Mouse (Mus musculus): ENCODE results near the gene Scp2. TPM values are rescaled to one million over a fixed set of nuclear protein-coding genes. Genes with fewer than 3 reads are reported as not detected.

Gene Scp2
- polyA plus RNA-seq, 1 experiment from 2014 or later = 265 TPM

DNA sequence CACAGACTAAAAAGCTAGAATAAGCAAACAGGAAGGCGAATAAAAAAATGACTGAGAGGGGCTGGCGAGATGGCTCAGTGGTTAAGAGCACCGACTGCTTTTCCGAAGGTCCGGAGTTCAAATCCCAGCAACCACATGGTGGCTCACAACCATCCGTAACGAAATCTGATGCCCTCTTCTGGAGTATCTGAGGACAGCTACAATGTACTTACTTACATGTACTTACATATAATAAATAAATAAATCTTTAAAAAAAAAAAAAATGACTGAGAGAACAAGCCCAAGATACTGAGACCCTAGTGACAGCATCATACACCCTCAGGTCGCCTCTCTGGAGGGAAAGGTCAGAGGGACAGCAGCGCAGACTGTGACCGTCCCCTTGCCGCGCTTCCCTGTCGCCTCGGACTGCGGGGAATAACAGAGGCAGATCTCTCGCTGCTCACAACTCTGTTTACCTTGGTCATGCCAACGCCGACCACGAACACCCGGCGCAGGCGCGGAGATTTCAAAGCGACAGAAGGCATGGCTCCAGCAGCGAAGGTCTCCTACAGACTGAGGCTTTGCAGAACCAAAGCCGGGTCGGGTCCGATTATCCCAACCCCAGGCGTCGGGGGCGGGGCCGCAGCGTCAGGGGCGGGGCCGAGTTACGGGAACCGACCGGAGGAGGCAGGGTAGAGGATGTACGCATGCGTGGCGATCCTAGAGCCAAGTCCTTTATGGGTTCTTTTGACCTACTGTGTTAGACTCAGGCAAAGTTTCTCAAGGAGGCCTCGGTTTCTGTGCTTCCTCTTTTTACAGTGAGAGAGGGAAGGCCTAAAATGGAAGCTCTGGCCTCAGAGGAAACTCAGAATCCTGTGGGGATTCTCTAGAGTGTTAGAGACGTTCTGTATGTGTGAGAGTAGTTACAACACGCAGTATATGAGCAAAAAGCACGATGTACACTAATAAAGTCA, 26.6 kb downstream of the Scp2 start:
- 13% methylated on average over 43 of the region's 45 CpGs for WGBS
- H3K27me3 ChIP-seq (replicated peaks; ENCODE audit: control insufficient read depth, insufficient read depth, low read length) = no peaks in the 10 kb centered on the region
- H3K4me1 ChIP-seq (ENCODE audit: control insufficient read depth, insufficient read depth, low read length) = no peaks in the 10 kb centered on the region
- ATAC-seq (peak; percentile 97), DNase-seq (ENCODE audit: low spot score) (peak; percentile 92)
- H3K4me2 ChIP-seq (ENCODE audit: low read length) = peak overlapping the region; percentile 54
- peak overlapping the region; percentile 41; the same call in 1 of the 2 replicates for H3K27ac ChIP-seq (ENCODE audit: low read depth, low read length)
- H3K9me3 ChIP-seq (replicated peaks; ENCODE audit: control insufficient read depth, low read length) = no peaks in the 10 kb centered on the region
- peak overlapping the region; percentile 56 for H3K4me3 ChIP-seq (ENCODE audit: low read depth, low read length)
- H3K9ac ChIP-seq (ENCODE audit: low read length) = peak overlapping the region; percentile 71
- no peaks in the 10 kb centered on the region for H3K36me3 ChIP-seq (ENCODE audit: control insufficient read depth, insufficient read depth, low read length)

DNA sequence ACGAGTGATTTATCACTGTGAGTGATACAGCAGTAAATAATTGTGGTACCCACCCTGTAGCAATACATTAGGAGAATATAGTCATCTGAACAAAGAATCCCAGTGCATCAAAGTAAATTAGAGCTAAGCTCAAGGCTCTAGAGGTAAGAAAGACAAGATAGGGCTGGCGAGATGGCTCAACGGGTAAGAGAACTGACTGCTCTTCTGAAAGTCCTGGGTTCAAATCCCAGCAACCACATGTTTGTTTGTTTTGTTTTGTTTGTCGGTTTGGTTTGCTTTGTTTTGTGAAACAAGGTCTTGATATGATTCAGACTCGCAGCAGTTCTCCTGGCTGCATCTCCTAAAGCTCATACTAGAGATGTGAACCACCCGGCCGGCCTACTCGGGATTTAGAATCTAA, 27.3 kb downstream of the Scp2 start:
- Histone ChIP-seq H3K9ac (ENCODE audit: low read length) (no peak overlapping the region), H3K27me3 (replicated peaks; ENCODE audit: control insufficient read depth, insufficient read depth, low read length) (no peaks in the 10 kb centered on the region), H3K36me3 (ENCODE audit: control insufficient read depth, insufficient read depth, low read length) (no peaks in the 10 kb centered on the region), H3K4me2 (ENCODE audit: low read length) (no peak overlapping the region), H3K4me3 (ENCODE audit: low read depth, low read length) (no peak overlapping the region), H3K9me3 (replicated peaks; ENCODE audit: control insufficient read depth, low read length) (no peaks in the 10 kb centered on the region), H3K4me1 (ENCODE audit: control insufficient read depth, insufficient read depth, low read length) (no peaks in the 10 kb centered on the region), H3K27ac (ENCODE audit: low read depth, low read length) (no peak overlapping the region)
- no peak for ATAC-seq
- WGBS = 89% methylated on average over 8 of the region's 8 CpGs
- DNase-seq (ENCODE audit: low spot score) = no peak

- ATAC-seq = no peak
- no peaks in the 10 kb centered on the region for H3K9me3 ChIP-seq (replicated peaks; ENCODE audit: control insufficient read depth, low read length)
Measured at GRCm38 (mm10) chr4:108116466-108116865, 28.3 kb downstream of the Scp2 start.

DNA sequence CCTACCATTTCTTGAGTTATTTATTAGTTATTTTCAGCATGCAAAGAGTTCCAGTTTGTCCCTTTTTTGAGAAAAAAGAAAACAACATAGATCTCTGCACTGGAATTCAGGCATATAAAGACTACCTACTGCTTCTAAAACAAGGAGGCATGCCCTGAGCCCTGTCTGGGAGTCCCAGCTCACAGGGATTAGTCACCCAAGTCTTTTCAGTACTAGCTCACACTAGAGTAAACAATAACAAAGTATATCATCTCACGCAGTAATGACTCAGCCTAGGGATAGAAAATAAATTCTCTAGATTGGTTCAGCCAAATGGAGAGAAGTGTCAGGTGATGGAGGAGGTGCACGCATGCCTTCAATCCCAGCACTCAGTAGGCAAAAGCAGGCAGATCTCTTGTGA, 34.1 kb downstream of the Scp2 start:
- Histone ChIP-seq H3K27me3 (replicated peaks; ENCODE audit: control insufficient read depth, insufficient read depth, low read length) (no peaks in the 10 kb centered on the region), H3K27ac (ENCODE audit: low read depth, low read length) (no peak overlapping the region), H3K4me3 (ENCODE audit: low read depth, low read length) (no peak overlapping the region), H3K9ac (ENCODE audit: low read length) (no peak overlapping the region), H3K36me3 (ENCODE audit: control insufficient read depth, insufficient read depth, low read length) (no peaks in the 10 kb centered on the region), H3K4me2 (ENCODE audit: low read length) (no peak overlapping the region), H3K4me1 (ENCODE audit: control insufficient read depth, insufficient read depth, low read length) (no peaks in the 10 kb centered on the region), H3K9me3 (replicated peaks; ENCODE audit: control insufficient read depth, low read length) (no peaks in the 10 kb centered on the region)
- WGBS = 39% methylated on average over 2 of the region's 2 CpGs
- no peak for ATAC-seq
- DNase-seq (ENCODE audit: low spot score) = no peak

More at GRCm38 (mm10) chr4:108116466-108116865, 28.3 kb downstream of the Scp2 start:
- Histone ChIP-seq H3K27ac (ENCODE audit: low read depth, low read length) (no peak overlapping the region), H3K27me3 (replicated peaks; ENCODE audit: control insufficient read depth, insufficient read depth, low read length) (no peaks in the 10 kb centered on the region), H3K4me2 (ENCODE audit: low read length) (no peak overlapping the region), H3K4me1 (ENCODE audit: control insufficient read depth, insufficient read depth, low read length) (no peaks in the 10 kb centered on the region), H3K4me3 (ENCODE audit: low read depth, low read length) (no peak overlapping the region), H3K9ac (ENCODE audit: low read length) (no peak overlapping the region), H3K36me3 (ENCODE audit: control insufficient read depth, insufficient read depth, low read length) (no peaks in the 10 kb centered on the region)
- 87% methylated on average over 2 of the region's 2 CpGs for WGBS
- DNase-seq (ENCODE audit: low spot score) = no peak

DNA sequence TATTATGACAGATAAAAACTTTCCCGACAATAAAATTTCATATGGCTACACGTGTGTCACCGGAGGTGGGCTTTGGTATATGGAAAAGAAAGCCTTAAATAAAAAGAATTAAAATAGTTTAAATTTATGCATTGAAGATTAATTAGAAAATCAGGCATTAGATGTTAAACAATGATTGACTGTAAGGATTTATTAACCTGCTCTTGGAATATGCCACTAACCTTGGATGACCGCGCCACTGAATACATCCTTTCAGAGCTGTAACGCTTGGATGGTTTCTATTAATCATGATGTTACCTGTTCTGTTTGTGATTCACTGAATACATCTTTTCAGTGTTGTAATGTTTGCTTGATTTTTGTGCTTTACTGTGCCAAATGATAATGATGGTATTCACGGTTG, 35.1 kb downstream of the Scp2 start:
- Histone ChIP-seq H3K4me1 (ENCODE audit: control insufficient read depth, insufficient read depth, low read length) (no peaks in the 10 kb centered on the region), H3K4me2 (ENCODE audit: low read length) (no peak overlapping the region), H3K9me3 (replicated peaks; ENCODE audit: control insufficient read depth, low read length) (no peaks in the 10 kb centered on the region), H3K36me3 (ENCODE audit: control insufficient read depth, insufficient read depth, low read length) (no peaks in the 10 kb centered on the region), H3K4me3 (ENCODE audit: low read depth, low read length) (no peak overlapping the region), H3K9ac (ENCODE audit: low read length) (no peak overlapping the region), H3K27ac (ENCODE audit: low read depth, low read length) (no peak overlapping the region), H3K27me3 (replicated peaks; ENCODE audit: control insufficient read depth, insufficient read depth, low read length) (no peaks in the 10 kb centered on the region)
- 95% methylated on average over 7 of the region's 7 CpGs for WGBS
- no peak for DNase-seq (ENCODE audit: low spot score)
- no peak for ATAC-seq

GRCm38 (mm10) chr4:108096345-108096744, 48.5 kb downstream of the Scp2 start, which contains the start of gene Podn:
Gene Podn (minus strand): TSS chr4:108096445.
- no peaks in the 10 kb centered on the region for H3K4me1 ChIP-seq (ENCODE audit: control insufficient read depth, insufficient read depth, low read length)
- no peak within 1 kb of the TSS for H3K27ac ChIP-seq (ENCODE audit: low read depth, low read length)
- H3K9me3 ChIP-seq (replicated peaks; ENCODE audit: control insufficient read depth, low read length) = no peaks in the 10 kb centered on the region
- H3K9ac ChIP-seq (ENCODE audit: low read length) = no peak within 1 kb of the TSS
- no peaks in the 10 kb centered on the region for H3K36me3 ChIP-seq (ENCODE audit: control insufficient read depth, insufficient read depth, low read length)
- no peak within 1 kb of the TSS for H3K4me2 ChIP-seq (ENCODE audit: low read length)
- no peak for DNase-seq (ENCODE audit: low spot score)
- no peak for ATAC-seq
- 82% methylated on average over 4 of the region's 4 CpGs for WGBS
- no peak within 1 kb of the TSS for H3K4me3 ChIP-seq (ENCODE audit: low read depth, low read length)
- no peaks in the 10 kb centered on the region for H3K27me3 ChIP-seq (replicated peaks; ENCODE audit: control insufficient read depth, insufficient read depth, low read length)

- ATAC-seq (no peak), DNase-seq (ENCODE audit: low spot score) (no peak)
- H3K4me2 ChIP-seq (ENCODE audit: low read length) = no peak overlapping the region
- 76% methylated on average over 6 of the region's 6 CpGs for WGBS
- no peak overlapping the region for H3K27ac ChIP-seq (ENCODE audit: low read depth, low read length)
- H3K4me3 ChIP-seq (ENCODE audit: low read depth, low read length) = no peak overlapping the region
- no peak overlapping the region for H3K9ac ChIP-seq (ENCODE audit: low read length)
- H3K36me3 ChIP-seq (ENCODE audit: control insufficient read depth, insufficient read depth, low read length) = no peaks in the 10 kb centered on the region
- no peaks in the 10 kb centered on the region for H3K27me3 ChIP-seq (replicated peaks; ENCODE audit: control insufficient read depth, insufficient read depth, low read length)
- no peaks in the 10 kb centered on the region for H3K9me3 ChIP-seq (replicated peaks; ENCODE audit: control insufficient read depth, low read length)
- no peaks in the 10 kb centered on the region for H3K4me1 ChIP-seq (ENCODE audit: control insufficient read depth, insufficient read depth, low read length)
Measured at GRCm38 (mm10) chr4:108092741-108093397, 51.9 kb downstream of the Scp2 start.

- WGBS = 95% methylated on average over 2 of the region's 2 CpGs
- H3K9ac ChIP-seq (ENCODE audit: low read length) = no peak overlapping the region
Measured at GRCm38 (mm10) chr4:108083993-108084392, 60.8 kb downstream of the Scp2 start.

More at GRCm38 (mm10) chr4:108083993-108084392, 60.8 kb downstream of the Scp2 start:
- DNase-seq (ENCODE audit: low spot score) (no peak), ATAC-seq (no peak)
- H3K4me3 ChIP-seq (ENCODE audit: low read depth, low read length) = no peak overlapping the region
- no peaks in the 10 kb centered on the region for H3K9me3 ChIP-seq (replicated peaks; ENCODE audit: control insufficient read depth, low read length)
- H3K27me3 ChIP-seq (replicated peaks; ENCODE audit: control insufficient read depth, insufficient read depth, low read length) = no peaks in the 10 kb centered on the region
- H3K4me2 ChIP-seq (ENCODE audit: low read length) = no peak overlapping the region
- H3K4me1 ChIP-seq (ENCODE audit: control insufficient read depth, insufficient read depth, low read length) = no peaks in the 10 kb centered on the region
- no peak overlapping the region for H3K27ac ChIP-seq (ENCODE audit: low read depth, low read length)
- no peaks in the 10 kb centered on the region for H3K36me3 ChIP-seq (ENCODE audit: control insufficient read depth, insufficient read depth, low read length)
